Mouse (Mus musculus) forebrain, embryonic 11.5 days (tissue): ENCODE data around the gene Kcnc4. TPM values are rescaled to one million over a fixed set of nuclear protein-coding genes. Genes with fewer than 3 reads are reported as not detected.
A peak's percentile ranks its signal among the peaks of the same experiment; 100 is the strongest.

Experiments
- ATAC-seq: fragments of 200-750 bp; cut with Nextera tagmentation; replicated peaks from 2 replicates; pipeline ENCODE4 v1.8.0; 2017; ENCODE audit warnings: moderate TSS enrichment; ENCODE audit not compliant: low FRiP score
- DNase-seq: peaks from one replicate; pipeline ENCODE4 v3.0.0-alpha.2; 2017; ENCODE audit warnings: low spot score
- H3K27ac ChIP-seq: fragments of 300-500 bp; sonication (generic); 2 replicates; pipeline ENCODE4 v1.5.1; 2014; ENCODE audit warnings: low read depth, low read length
- H3K27me3 ChIP-seq: fragments of 300-500 bp; sonication (generic); 2 replicates; pipeline ENCODE4 v1.6.1; 2014; ENCODE audit warnings: mild to moderate bottlenecking, low read length, mixed read lengths; ENCODE audit not compliant: control insufficient read depth, insufficient read depth
- H3K36me3 ChIP-seq: fragments of 300-500 bp; sonication (generic); 2 replicates; pipeline ENCODE4 v1.6.1; 2014; ENCODE audit warnings: mild to moderate bottlenecking, low read length, moderate library complexity, mixed read lengths; ENCODE audit not compliant: control insufficient read depth, insufficient read depth
- H3K4me1 ChIP-seq: fragments of 300-500 bp; sonication (generic); replicated peaks from 2 replicates; pipeline ENCODE4 v1.6.1; 2014; ENCODE audit warnings: low read length, mixed read lengths; ENCODE audit not compliant: control insufficient read depth, insufficient read depth
- H3K4me2 ChIP-seq: fragments of 300-500 bp; sonication (generic); 2 replicates; pipeline ENCODE4 v1.6.1; 2014; ENCODE audit warnings: low read depth, mild to moderate bottlenecking, low read length, moderate library complexity, mixed read lengths; ENCODE audit not compliant: severe bottlenecking
- H3K4me3 ChIP-seq: fragments of 300-500 bp; sonication (generic); 2 replicates; pipeline ENCODE4 v1.5.1; 2014; ENCODE audit warnings: low read depth, low read length
- H3K9ac ChIP-seq: fragments of 300-500 bp; sonication (generic); 2 replicates; pipeline ENCODE4 v1.6.1; 2014; ENCODE audit warnings: low read length
- H3K9me3 ChIP-seq: fragments of 300-500 bp; sonication (generic); 2 replicates; pipeline ENCODE4 v1.6.1; 2016; ENCODE audit warnings: low read length, mixed read lengths; ENCODE audit not compliant: control insufficient read depth
- WGBS: fragments of 180-500 bp; shearing (Covaris S2); extraction: QIAGEN DNeasy Blood & Tissue Kit; methylation state at CpG from one replicate; pipeline ENCODE4 v1.1.7; 2014; 5-methylcytosine and 5-hydroxymethylcytosine counted together
- polyA plus RNA-seq: library from polyadenylated mRNA; unstranded; fragments of >200 nt; fragmentation: Nextera tagmentation; extraction: Ambion mirVana; gene quantifications from 2 replicates; pipeline ENCODE4 v1.2.1, GENCODE M21; 2014

Gene Kcnc4
- polyA plus RNA-seq, 1 experiment from 2014 or later: 0.39 TPM

DNA sequence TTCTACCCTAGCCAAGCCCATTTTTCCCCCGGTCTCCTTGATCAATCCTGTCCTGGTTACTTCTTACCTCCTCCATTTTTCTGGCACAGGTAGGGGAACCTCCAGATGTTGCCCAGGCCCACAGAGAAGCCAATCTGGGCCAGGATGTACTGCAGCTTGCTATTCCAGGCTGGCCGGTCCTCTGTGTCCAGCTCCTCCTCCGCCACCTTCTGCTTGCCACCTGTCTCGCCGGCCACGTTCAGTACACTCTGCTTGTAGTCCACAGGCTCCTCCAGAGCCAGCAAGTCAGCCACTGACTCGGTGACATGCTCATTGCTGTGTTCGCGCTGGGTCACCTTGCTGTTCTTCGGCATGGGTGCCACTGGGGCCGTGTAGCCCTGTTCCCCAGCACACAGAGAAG lies 40.9 kb upstream of the Kcnc4 start:
- DNase-seq (no peak), ATAC-seq (no peak)
- no peaks in the 10 kb centered on the region for H3K27me3 ChIP-seq
- H3K36me3 ChIP-seq: no peaks in the 10 kb centered on the region
- H3K4me3 ChIP-seq: no peak overlapping the region
- no peaks in the 10 kb centered on the region; the same call in 1 of the 2 replicates for H3K4me1 ChIP-seq
- WGBS: 94% methylated on average over 11 of the region's 11 CpGs
- H3K27ac ChIP-seq: no peak overlapping the region
- H3K9me3 ChIP-seq: no peaks in the 10 kb centered on the region
- H3K9ac ChIP-seq: no peak overlapping the region
- H3K4me2 ChIP-seq: no peak overlapping the region

DNA sequence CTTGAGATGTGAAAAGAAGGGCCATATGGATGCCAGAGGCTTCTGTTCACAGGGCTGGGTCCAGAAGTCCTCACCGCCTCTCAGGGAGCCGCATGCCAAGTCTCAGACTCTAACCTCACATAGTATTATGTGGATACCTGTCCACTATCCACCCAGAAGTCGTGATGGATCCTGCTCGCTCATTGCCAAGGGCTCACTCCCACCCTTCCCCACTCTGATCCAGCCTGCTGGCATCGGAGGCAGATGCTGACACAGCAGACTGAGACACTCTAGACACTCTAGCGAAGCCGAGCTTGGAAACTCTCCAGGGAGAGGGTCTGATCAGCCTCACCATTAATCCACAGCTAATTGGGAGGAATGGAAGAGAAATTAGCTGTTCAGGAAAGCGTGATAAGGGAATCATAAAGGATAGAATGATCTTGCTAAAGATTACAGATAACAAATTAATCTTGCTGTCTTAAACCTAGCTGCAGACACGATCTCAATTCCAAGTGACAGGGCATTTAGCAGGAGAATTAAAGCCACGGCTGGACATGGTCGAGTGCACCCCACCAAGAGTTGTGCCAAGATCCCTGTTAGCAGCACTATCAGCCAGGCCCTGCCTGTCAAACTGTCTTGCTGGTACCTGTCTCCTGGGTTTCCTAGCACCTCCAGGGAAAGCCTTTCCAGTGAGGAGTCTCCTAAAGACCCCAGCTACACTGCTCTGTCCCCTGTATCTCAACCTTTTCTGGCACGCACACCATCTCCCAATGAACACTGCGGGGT lies 36.9 kb upstream of the Kcnc4 start:
- no peaks in the 10 kb centered on the region for H3K27me3 ChIP-seq
- H3K9ac ChIP-seq: no peak overlapping the region
- no peak overlapping the region for H3K4me3 ChIP-seq
- no peaks in the 10 kb centered on the region for H3K36me3 ChIP-seq
- no peak overlapping the region for H3K4me2 ChIP-seq
- ATAC-seq (peak; percentile 42; the same call in 1 of the 2 replicates), DNase-seq (no peak)
- no peaks in the 10 kb centered on the region for H3K9me3 ChIP-seq
- WGBS: 70% methylated on average over 13 of the region's 13 CpGs
- H3K27ac ChIP-seq: no peak overlapping the region
- H3K4me1 ChIP-seq: no peaks in the 10 kb centered on the region

DNA sequence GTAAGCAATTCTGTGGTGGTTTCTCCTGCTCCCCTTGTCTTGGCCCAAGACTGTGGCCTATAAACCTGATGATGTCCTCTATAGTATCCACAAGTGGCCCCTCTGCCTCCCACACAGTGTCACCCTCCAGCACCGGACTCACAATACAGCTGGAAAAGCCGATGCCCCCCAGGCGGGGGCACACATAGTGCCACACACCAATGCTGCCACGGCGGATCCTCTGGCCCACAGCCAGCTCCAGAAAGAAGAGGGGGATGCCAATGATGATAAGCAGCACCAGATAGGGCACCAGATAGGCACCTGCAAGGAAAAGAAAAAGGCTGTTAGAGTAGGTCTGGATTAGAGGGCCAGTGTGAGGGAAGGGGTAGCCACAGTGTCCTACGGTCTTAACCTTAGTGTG lies 36.2 kb upstream of the Kcnc4 start:
- Histone ChIP-seq H3K9me3 (no peaks in the 10 kb centered on the region), H3K9ac (no peak overlapping the region), H3K4me1 (no peaks in the 10 kb centered on the region), H3K27me3 (no peaks in the 10 kb centered on the region), H3K27ac (no peak overlapping the region), H3K36me3 (no peaks in the 10 kb centered on the region), H3K4me3 (no peak overlapping the region), H3K4me2 (no peak overlapping the region)
- DNase-seq (no peak), ATAC-seq (no peak)
- WGBS: 95% methylated on average over 6 of the region's 6 CpGs

DNA sequence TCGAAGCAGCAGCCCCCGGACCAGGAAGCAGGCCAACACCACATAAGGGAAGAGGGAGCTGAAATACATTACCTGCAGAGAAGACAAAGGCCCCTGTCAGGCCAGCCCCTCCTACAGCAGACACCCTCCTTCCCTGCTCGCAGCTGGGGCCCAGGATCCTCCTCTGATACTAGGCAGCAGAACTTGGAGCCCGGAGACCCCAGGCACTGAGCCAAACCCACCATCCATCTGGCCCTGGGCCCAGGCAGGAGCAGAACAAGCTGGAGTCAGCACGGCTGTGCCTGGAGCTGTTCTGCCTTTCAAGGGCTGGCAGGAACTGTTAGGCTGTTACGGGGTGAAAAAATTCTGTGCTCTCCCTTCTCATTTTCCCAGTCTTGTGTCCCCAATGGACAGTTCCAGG lies 32.1 kb upstream of the Kcnc4 start:
- Histone ChIP-seq H3K27me3 (no peaks in the 10 kb centered on the region), H3K27ac (no peak overlapping the region), H3K9ac (no peak overlapping the region), H3K4me1 (no peaks in the 10 kb centered on the region), H3K36me3 (no peaks in the 10 kb centered on the region), H3K4me3 (no peak overlapping the region), H3K9me3 (no peaks in the 10 kb centered on the region), H3K4me2 (no peak overlapping the region)
- WGBS: 73% methylated on average over 6 of the region's 6 CpGs
- DNase-seq: no peak
- no peak; the same call in 1 of the 2 replicates for ATAC-seq

DNA sequence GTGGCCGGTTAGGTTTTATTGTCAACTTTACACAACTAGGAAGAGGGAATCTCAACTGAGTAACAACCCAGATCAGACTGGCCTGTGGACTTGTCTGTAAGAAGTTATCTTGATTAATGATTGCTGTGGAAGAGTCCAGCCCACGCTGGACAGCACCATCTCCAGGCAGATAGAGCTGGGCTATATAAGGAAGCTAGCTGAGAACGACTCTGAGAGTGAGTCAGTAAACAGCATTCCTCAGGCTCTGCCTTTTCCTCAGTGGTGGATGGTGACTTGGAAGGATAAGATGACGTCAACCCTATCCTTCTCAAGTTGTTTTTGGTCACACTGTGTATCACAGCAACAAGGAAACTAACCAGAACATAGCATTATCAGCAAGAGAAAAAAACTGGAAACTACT lies 29.3 kb upstream of the Kcnc4 start:
- Histone ChIP-seq H3K27ac (no peak overlapping the region), H3K27me3 (no peaks in the 10 kb centered on the region), H3K9me3 (no peaks in the 10 kb centered on the region), H3K4me2 (no peak overlapping the region), H3K9ac (no peak overlapping the region), H3K36me3 (no peaks in the 10 kb centered on the region), H3K4me3 (no peak overlapping the region), H3K4me1 (no peaks in the 10 kb centered on the region)
- ATAC-seq: no peak
- no peak for DNase-seq
- 76% methylated on average over 4 of the region's 4 CpGs for WGBS

DNA sequence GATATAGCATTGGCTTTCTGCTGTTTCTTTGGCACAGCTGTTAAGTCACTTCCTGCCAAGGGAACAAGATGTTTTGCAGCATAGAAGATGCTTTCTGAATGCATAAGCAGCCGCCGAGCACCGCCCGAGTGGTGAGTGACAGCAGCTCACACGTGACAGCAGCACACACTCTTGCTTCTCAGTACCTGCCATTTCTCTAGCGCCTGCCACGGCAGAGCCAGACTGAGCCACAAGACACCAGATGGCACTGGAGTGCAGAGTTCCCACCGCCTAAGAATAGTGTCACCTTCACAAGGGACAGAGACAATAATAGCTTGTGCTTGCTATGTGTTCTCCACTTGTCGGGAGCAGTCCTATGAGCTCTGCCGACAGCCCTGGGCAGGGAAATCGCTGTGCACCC lies 23.9 kb upstream of the Kcnc4 start:
- peak; percentile 67 for ATAC-seq
- WGBS: 56% methylated on average over 11 of the region's 11 CpGs

DNA sequence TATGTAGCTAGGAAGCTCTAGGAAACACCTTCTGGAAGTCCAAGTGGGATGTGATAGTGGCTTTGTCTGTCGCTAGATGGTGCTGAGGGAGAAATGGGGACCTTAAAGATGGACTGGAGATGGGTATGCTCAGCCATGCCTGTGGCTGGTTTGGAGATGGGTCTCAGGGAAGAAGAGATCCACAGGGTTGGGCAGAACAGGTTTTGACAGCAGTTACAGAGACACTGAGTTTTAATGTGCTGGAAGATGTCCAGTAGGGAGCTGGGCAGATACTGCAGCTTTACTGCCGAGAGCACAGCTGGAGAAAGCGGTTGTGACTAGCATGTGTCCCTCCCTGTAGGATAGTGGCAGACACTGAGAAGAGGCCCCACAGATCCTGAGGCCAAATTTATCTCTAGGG lies 21.3 kb upstream of the Kcnc4 start:
- WGBS: 72% methylated on average over 3 of the region's 3 CpGs
- no peak for DNase-seq
- H3K9me3 ChIP-seq: no peaks in the 10 kb centered on the region
- no peaks in the 10 kb centered on the region for H3K36me3 ChIP-seq
- no peak for ATAC-seq
- H3K4me1 ChIP-seq: no peaks in the 10 kb centered on the region
- H3K27ac ChIP-seq: no peak overlapping the region
- H3K4me3 ChIP-seq: no peak overlapping the region
- no peaks in the 10 kb centered on the region for H3K27me3 ChIP-seq
- H3K4me2 ChIP-seq: no peak overlapping the region
- no peak overlapping the region for H3K9ac ChIP-seq

More for the DNA sequence above, 23.9 kb upstream of the Kcnc4 start:
- no peaks in the 10 kb centered on the region for H3K4me1 ChIP-seq
- H3K36me3 ChIP-seq: no peaks in the 10 kb centered on the region
- no peak overlapping the region for H3K4me3 ChIP-seq
- no peak overlapping the region for H3K4me2 ChIP-seq
- DNase-seq: no peak
- no peaks in the 10 kb centered on the region for H3K9me3 ChIP-seq
- no peak overlapping the region for H3K27ac ChIP-seq
- H3K27me3 ChIP-seq: no peaks in the 10 kb centered on the region
- no peak overlapping the region for H3K9ac ChIP-seq

DNA sequence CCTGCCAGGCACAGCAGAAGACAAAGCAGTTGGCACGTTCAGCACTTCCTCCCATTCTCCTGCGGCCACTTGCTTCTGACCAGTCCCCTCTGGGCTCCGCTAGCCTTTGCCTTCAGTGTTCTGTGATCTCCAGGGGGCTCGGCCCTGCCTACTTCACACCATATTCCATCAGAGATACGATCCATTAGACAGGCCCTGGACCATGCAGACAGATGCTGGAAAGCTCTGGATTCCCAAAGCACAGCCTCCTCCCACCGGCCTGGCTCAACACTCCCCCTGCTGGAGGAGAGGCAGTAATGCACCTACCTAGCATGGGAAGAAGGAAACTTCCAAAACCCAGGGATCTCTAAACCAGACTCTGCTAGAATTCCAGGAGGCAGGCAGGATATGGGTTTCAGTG lies 12.8 kb upstream of the Kcnc4 start:
- 35% methylated on average over 6 of the region's 6 CpGs for WGBS
- ATAC-seq (peak; percentile 66), DNase-seq (peak; percentile 68)
- H3K9ac ChIP-seq: no peak overlapping the region
- no peak overlapping the region for H3K4me3 ChIP-seq
- no peaks in the 10 kb centered on the region for H3K9me3 ChIP-seq
- no peaks in the 10 kb centered on the region for H3K4me1 ChIP-seq
- no peaks in the 10 kb centered on the region for H3K27me3 ChIP-seq
- H3K36me3 ChIP-seq: no peaks in the 10 kb centered on the region
- H3K27ac ChIP-seq: no peak overlapping the region
- H3K4me2 ChIP-seq: no peak overlapping the region

DNA sequence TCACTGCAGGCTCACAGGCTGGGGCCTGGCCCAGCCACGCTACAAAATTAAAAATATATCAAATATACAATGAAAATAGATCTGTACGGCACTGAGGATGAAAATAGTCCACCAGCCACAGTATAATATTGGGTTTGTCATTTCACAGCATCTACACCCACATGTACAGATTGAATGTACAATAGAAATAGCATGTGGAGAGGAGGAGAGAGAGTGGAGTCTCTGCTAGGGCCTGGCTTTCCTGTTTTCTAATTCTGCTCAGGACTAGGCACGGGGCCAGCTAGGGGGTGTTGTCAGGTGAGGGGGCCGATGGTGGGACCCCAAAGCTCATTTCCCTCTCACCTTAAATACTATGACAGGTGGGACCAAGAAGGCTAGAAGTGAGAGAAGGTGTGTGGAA lies 9.7 kb upstream of the Kcnc4 start:
- Histone ChIP-seq H3K27ac (no peak overlapping the region), H3K27me3 (no peaks in the 10 kb centered on the region), H3K4me1 (no peaks in the 10 kb centered on the region), H3K9ac (no peak overlapping the region), H3K9me3 (no peaks in the 10 kb centered on the region), H3K4me3 (no peak overlapping the region), H3K4me2 (no peak overlapping the region), H3K36me3 (no peaks in the 10 kb centered on the region)
- ATAC-seq: no peak
- DNase-seq: no peak
- 80% methylated on average over 4 of the region's 4 CpGs for WGBS
